Mouse (Mus musculus) B cell, adult 62 days (primary cell): Measurements from ENCODE around the gene Ms4a4d. TPM values are rescaled to one million over a fixed set of nuclear protein-coding genes. Genes with fewer than 3 reads are reported as not detected.

Source experiments
- total RNA-seq: library from RNA; stranded (reverse); gene quantifications from 4 replicates; pipeline ENCODE4 v1.2.4, GENCODE M21; 2023

Gene Ms4a4d
- total RNA-seq = 0.51 TPM in 1 of 4 replicates, not detected in the others

DNA sequence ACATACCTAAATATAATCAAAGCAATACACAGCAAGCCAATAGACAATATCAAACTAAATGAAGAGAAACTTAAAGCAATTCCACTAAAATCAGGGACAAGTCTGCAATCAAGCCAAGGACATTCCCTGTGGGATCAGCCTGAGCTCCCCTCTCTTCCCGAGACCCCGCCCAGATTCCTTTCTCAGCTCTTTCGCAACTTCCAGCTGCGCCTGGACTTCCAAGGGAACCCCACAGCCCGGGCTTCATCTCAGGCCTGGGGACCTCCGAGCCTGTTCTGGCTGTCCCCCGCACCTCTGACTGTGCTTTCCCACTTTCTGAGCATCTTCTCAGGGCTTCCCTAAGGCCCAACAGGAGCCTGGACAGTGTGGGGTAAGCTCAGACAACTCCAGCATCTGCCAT is at the start of gene Ms4a4d:
Gene Ms4a4d, plus strand, starts transcription at position 209 of the 400 bp plus-strand sequence.

GRCm38 (mm10) chr19:11516246-11516645 is 20.4 kb upstream of the Ms4a4d start, which contains the start of gene Ms4a6b:
Ms4a6b (plus strand) TSS chr19:11516512.

DNA sequence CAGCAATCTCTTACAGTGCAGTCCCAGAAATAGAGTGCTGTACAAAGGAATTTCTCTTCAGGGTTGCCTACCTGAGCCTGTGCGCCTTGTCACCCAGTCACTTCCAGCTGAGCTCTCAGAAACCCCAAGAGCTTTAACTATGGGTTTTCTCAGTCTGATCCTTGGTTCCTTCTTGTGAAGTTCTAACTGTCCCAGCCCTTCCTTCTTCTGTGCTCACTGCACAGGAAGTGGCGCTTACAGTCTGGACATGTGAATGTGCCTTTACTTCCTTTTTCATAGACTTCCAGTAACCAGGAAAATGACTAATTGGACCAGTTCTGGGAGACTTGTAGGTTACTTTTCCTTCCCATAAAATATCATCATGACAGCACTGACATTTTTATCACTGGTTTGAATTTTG is 68.0 kb downstream of the Ms4a4d start, which contains the start of gene Ms4a6d:
Gene Ms4a6d, minus strand, starts transcription at position 247 of the 400 bp plus-strand sequence.

Other genes with a start within 250 kb of the Ms4a4d start
- 0.54 to 1.1 TPM (median 0.64 TPM) in 4 replicates for gene Ms4a14, start 222.3 kb upstream of the Ms4a4d start, total RNA-seq
- 1.8 to 2.7 TPM (median 2.3 TPM) in 4 replicates for gene Ms4a7, start 200.7 kb upstream of the Ms4a4d start, total RNA-seq
- gene Ms4a4a, start 161.3 kb upstream of the Ms4a4d start, total RNA-seq = 1.0 to 1.5 TPM (median 1.2 TPM) in 4 replicates
- 170 to 195 TPM (median 183 TPM) in 4 replicates for gene Ms4a4c, start 132.0 kb upstream of the Ms4a4d start, total RNA-seq
- 16.3 to 21.1 TPM (median 18.4 TPM) in 4 replicates for gene Ms4a4b, start 93.2 kb upstream of the Ms4a4d start, total RNA-seq
- 15.3 to 23.6 TPM (median 17.7 TPM) in 4 replicates for gene Ms4a6c, start 67.4 kb upstream of the Ms4a4d start, total RNA-seq
- 187 to 210 TPM (median 201 TPM) in 4 replicates for gene Gm8369, start 50.9 kb upstream of the Ms4a4d start, total RNA-seq
- gene Ms4a6b, start 20.3 kb upstream of the Ms4a4d start, total RNA-seq = 70.8 to 89.5 TPM (median 81.5 TPM) in 4 replicates
- gene Ms4a6d, start 68.0 kb downstream of the Ms4a4d start, total RNA-seq = 2.6 to 3.6 TPM (median 3.3 TPM) in 4 replicates
- not detected in 4 replicates for gene Ms4a2, start 86.9 kb downstream of the Ms4a4d start, total RNA-seq
- gene Ms4a3, start 104.0 kb downstream of the Ms4a4d start, total RNA-seq = not detected in 4 replicates
- not detected in 4 replicates for gene Oosp2, start 123.8 kb downstream of the Ms4a4d start, total RNA-seq
- 1.4 to 3.7 TPM (median 1.9 TPM) in 4 replicates for gene Oosp1, start 154.3 kb downstream of the Ms4a4d start, total RNA-seq
- gene Oosp3, start 160.3 kb downstream of the Ms4a4d start, total RNA-seq = not detected in 4 replicates
- gene Gif, start 210.8 kb downstream of the Ms4a4d start, total RNA-seq = not detected in 4 replicates
- gene Mrpl16, start 233.6 kb downstream of the Ms4a4d start, total RNA-seq = 28.4 to 34.4 TPM (median 30.1 TPM) in 4 replicates